Mouse (Mus musculus) ES-CJ7 (cell line): Measurements from ENCODE around the gene Ppp1r17.

Experiments used
- DNase-seq: peaks from one replicate; pipeline ENCODE4 v3.0.0; 2011; ENCODE audit warnings: low read depth, low spot score

Gene Ppp1r17

GRCm38 (mm10) chr6:56017291-56017994 is at the start of gene Ppp1r17:
TSS of gene Ppp1r17 (plus strand) at chr6:56017497.
- DNase-seq: no peak

- peak; percentile 36 for DNase-seq
Measured at GRCm38 (mm10) chr6:55972998-55973397, 44.3 kb upstream of the Ppp1r17 start.

GRCm38 (mm10) chr6:55979766-55980165 is 37.5 kb upstream of the Ppp1r17 start:
- no peak for DNase-seq

GRCm38 (mm10) chr6:56008711-56009110 is 8.6 kb upstream of the Ppp1r17 start:
- DNase-seq: no peak

- no peak for DNase-seq
Measured at GRCm38 (mm10) chr6:56012384-56012783, 4.9 kb upstream of the Ppp1r17 start.

- DNase-seq: no peak
Measured at GRCm38 (mm10) chr6:56019632-56020031, 2.3 kb downstream of the Ppp1r17 start.

GRCm38 (mm10) chr6:56025533-56025932 is 8.2 kb downstream of the Ppp1r17 start:
- DNase-seq: peak; percentile 38

- no peak for DNase-seq
Measured at GRCm38 (mm10) chr6:56027318-56027717, 10.0 kb downstream of the Ppp1r17 start.

- no peak for DNase-seq
Measured at GRCm38 (mm10) chr6:56027966-56028365, 10.7 kb downstream of the Ppp1r17 start.

- DNase-seq: no peak
Measured at GRCm38 (mm10) chr6:56029986-56030385, 12.7 kb downstream of the Ppp1r17 start.

GRCm38 (mm10) chr6:56032231-56032630 is 14.9 kb downstream of the Ppp1r17 start:
- DNase-seq: no peak

GRCm38 (mm10) chr6:56035054-56035453 is 17.8 kb downstream of the Ppp1r17 start:
- no peak for DNase-seq

GRCm38 (mm10) chr6:56039476-56040055 is 22.3 kb downstream of the Ppp1r17 start:
- DNase-seq: no peak

- no peak for DNase-seq
Measured at GRCm38 (mm10) chr6:56044270-56044669, 27.0 kb downstream of the Ppp1r17 start.

- DNase-seq: no peak
Measured at GRCm38 (mm10) chr6:56044716-56045115, 27.4 kb downstream of the Ppp1r17 start.

GRCm38 (mm10) chr6:56048580-56048979 is 31.3 kb downstream of the Ppp1r17 start:
- DNase-seq: no peak

GRCm38 (mm10) chr6:56049104-56049503 is 31.8 kb downstream of the Ppp1r17 start:
- DNase-seq: peak; percentile 41

GRCm38 (mm10) chr6:56063736-56064135 is 46.4 kb downstream of the Ppp1r17 start:
- no peak for DNase-seq

GRCm38 (mm10) chr6:56066632-56067282 is 49.5 kb downstream of the Ppp1r17 start:
- DNase-seq: peak; percentile 42

GRCm38 (mm10) chr6:56068516-56068915 is 51.2 kb downstream of the Ppp1r17 start:
- DNase-seq: no peak

- DNase-seq: no peak
Measured at GRCm38 (mm10) chr6:56076378-56076805, 59.1 kb downstream of the Ppp1r17 start.
